Mouse (Mus musculus): ENCODE measurements around the gene Ces1b.

GRCm38 (mm10) chr8:93010286-93010685, 69.5 kb downstream of the Ces1b start:
- TF ChIP-seq CTCF (IDR thresholded peaks at IDR 0.05; ENCODE audit: borderline replicate concordance, extremely low read depth, insufficient read depth, insufficient read length) (peak; percentile 70; the same call in 1 of the 2 replicates), POLR2A (IDR thresholded peaks at IDR 0.05; ENCODE audit: borderline replicate concordance, extremely low read depth, insufficient read depth, insufficient read length, poor library complexity, severe bottlenecking) (no peak)

All from brain, embryonic 14.5 days (tissue).